Mouse (Mus musculus) layer of hippocampus, postnatal 14 days (tissue): ENCODE measurements around the gene Clstn1. TPM values are rescaled to one million over a fixed set of nuclear protein-coding genes. Genes with fewer than 3 reads are reported as not detected.
"Not testable (repeated sequence)": the region's sequence is repeated elsewhere in the genome, so short reads cannot be mapped to it uniquely, and the experiment has no call there.

Experiments
- DNase-seq, 2 experiments: peaks; one replicate each; pipeline ENCODE4 v3.0.0; 2021 to 2022; ENCODE audit warnings: low spot score in 2 of 2, mixed read lengths in 1 of 2
- total RNA-seq, 2 experiments: library from RNA; stranded (reverse); gene quantifications; 2 replicates each; pipeline ENCODE4 v1.2.3; 2021

Clstn1 gene
- total RNA-seq, 2 experiments from 2014 or later = 832 to 838 TPM

GRCm38 (mm10) chr4:149594913-149595581 lies 8.8 kb downstream of the Clstn1 start:
- peak in 1 of 2 experiments; percentile 63 for DNase-seq

- no peak for DNase-seq
Observed at GRCm38 (mm10) chr4:149597641-149598208, 11.5 kb downstream of the Clstn1 start.

- DNase-seq = no peak
Observed at GRCm38 (mm10) chr4:149599549-149599948, 13.3 kb downstream of the Clstn1 start.

GRCm38 (mm10) chr4:149600130-149600529 lies 13.9 kb downstream of the Clstn1 start:
- DNase-seq = no peak

- no peak for DNase-seq
Observed at GRCm38 (mm10) chr4:149601484-149601883, 15.2 kb downstream of the Clstn1 start.

GRCm38 (mm10) chr4:149602236-149602635 lies 16.0 kb downstream of the Clstn1 start:
- no peak for DNase-seq

- no peak for DNase-seq
Observed at GRCm38 (mm10) chr4:149603860-149604259, 17.6 kb downstream of the Clstn1 start.

GRCm38 (mm10) chr4:149604518-149604917 lies 18.2 kb downstream of the Clstn1 start:
- DNase-seq = no peak

GRCm38 (mm10) chr4:149606056-149606455 lies 19.8 kb downstream of the Clstn1 start:
- DNase-seq = peak in 1 of 2 experiments; percentile 49

GRCm38 (mm10) chr4:149606766-149607358 lies 20.6 kb downstream of the Clstn1 start:
- DNase-seq = no peak

- no peak for DNase-seq
Observed at GRCm38 (mm10) chr4:149607591-149608308, 21.5 kb downstream of the Clstn1 start.

GRCm38 (mm10) chr4:149608309-149608638 lies 22.0 kb downstream of the Clstn1 start:
- DNase-seq = no peak

GRCm38 (mm10) chr4:149609256-149610025 lies 23.2 kb downstream of the Clstn1 start:
- DNase-seq = no peak

GRCm38 (mm10) chr4:149611376-149612044 lies 25.2 kb downstream of the Clstn1 start:
- DNase-seq = peak in 1 of 2 experiments; percentile 59

- not testable (repeated sequence) for DNase-seq
Observed at GRCm38 (mm10) chr4:149613497-149613896, 27.2 kb downstream of the Clstn1 start.

- no peak for DNase-seq
Observed at GRCm38 (mm10) chr4:149614869-149615268, 28.6 kb downstream of the Clstn1 start.

- not testable (repeated sequence) for DNase-seq
Observed at GRCm38 (mm10) chr4:149616999-149617398, 30.7 kb downstream of the Clstn1 start.

- DNase-seq = no peak
Observed at GRCm38 (mm10) chr4:149619988-149620387, 33.7 kb downstream of the Clstn1 start.

GRCm38 (mm10) chr4:149621286-149621685 lies 35.0 kb downstream of the Clstn1 start:
- DNase-seq = no peak

- DNase-seq = no peak
Observed at GRCm38 (mm10) chr4:149623711-149624110, 37.4 kb downstream of the Clstn1 start.

- DNase-seq = no peak
Observed at GRCm38 (mm10) chr4:149626809-149627208, 40.5 kb downstream of the Clstn1 start.
